ENCODE assay signal across 15 mouse cellular contexts in the genomic region with DNA sequence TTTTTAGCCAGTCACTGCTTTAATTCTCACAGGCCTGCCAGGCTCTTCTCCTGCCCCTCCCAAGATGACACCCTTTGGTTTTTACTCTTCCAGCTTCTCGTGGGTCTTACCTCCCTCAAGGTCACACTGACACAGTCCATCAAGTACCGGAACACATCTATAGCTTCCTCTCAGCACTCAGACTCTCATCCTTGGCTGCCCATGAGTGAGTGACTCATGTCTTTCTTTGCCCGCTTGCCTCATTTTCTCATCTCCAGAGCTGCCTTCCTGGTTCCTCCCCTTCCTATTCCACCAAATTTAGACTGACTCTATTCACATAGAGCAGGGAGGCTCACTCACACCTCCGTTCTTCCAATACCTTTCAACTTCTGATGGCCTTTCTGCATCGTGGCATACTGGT. TPM values are rescaled to one million over a fixed set of nuclear protein-coding genes. Genes with fewer than 3 reads are reported as not detected.
DNase-seq lines count a peak whose midpoint lies in the region; ATAC-seq lines count a peak whose summit lies in the region.
"Had no signal": no experiment of that assay in that cellular context is flagged by ENCODE, and none has a peak within 500 bp of the region (broad histone marks: within the 10 kb centered on the region; RNA-seq: fewer than 3 reads in every experiment).

No protein-coding gene starts in this region.

- no peaks in the 10 kb centered on the region for H3K9me3 ChIP-seq in heart, embryonic 12.5 days (replicated peaks)
- no peaks in the 10 kb centered on the region for H3K9me3 ChIP-seq in kidney, embryonic 16.5 days (ENCODE audit: low read length)
- H3K9me3 ChIP-seq: embryonic facial prominence, embryonic 10.5 days; hindbrain, embryonic 15.5 days; neural tube, embryonic 12.5 days had no signal

- ATAC-seq in heart, embryonic 12.5 days (ENCODE audit: insufficient number of reproducible peaks, low FRiP score), result no peak
- ATAC-seq in kidney, embryonic 16.5 days (ENCODE audit: low FRiP score, low TSS enrichment), result peak; percentile 52; the same call in 1 of the 2 replicates
- 0 out of 2 replicates have a peak, but pooled peaks have one; percentile 9 for ATAC-seq in granulocyte monocyte progenitor cell, adult 5-6 weeks (replicated peaks; ENCODE audit: poor library complexity, severe bottlenecking)
- ATAC-seq: intestine, postnatal 0 days had no signal

- WGBS in heart, embryonic 12.5 days, result 34% methylated on average over 5 of the region's 5 CpGs
- WGBS in kidney, embryonic 16.5 days, result 29% methylated on average over 5 of the region's 5 CpGs

- no peak for DNase-seq in heart, adult 18-20 months
- DNase-seq in kidney, postnatal 10 days, result no peak
- DNase-seq in 416B (ENCODE audit: low read depth), result peak; percentile 75
- DNase-seq in gastrocnemius, adult 8-10 months (ENCODE audit: low spot score in 2 of 2), result no peak
- DNase-seq: adrenal gland, postnatal 14 days; cerebellum, postnatal 14 days; gastrocnemius, postnatal 25 days; thymus, adult 18-20 months had no signal

- H3K27ac ChIP-seq in heart, embryonic 12.5 days (ENCODE audit: poor library complexity, severe bottlenecking), result peak overlapping the region; percentile 68
- no peak overlapping the region for H3K27ac ChIP-seq in kidney, embryonic 16.5 days (ENCODE audit: low read length)
- H3K27ac ChIP-seq: embryonic facial prominence, embryonic 10.5 days; hindbrain, embryonic 15.5 days; neural tube, embryonic 12.5 days had no signal

- no peaks in the 10 kb centered on the region for H3K27me3 ChIP-seq in heart, embryonic 12.5 days (replicated peaks)
- H3K27me3 ChIP-seq in kidney, embryonic 16.5 days (ENCODE audit: insufficient read depth, low read length), result no peaks in the 10 kb centered on the region
- H3K27me3 ChIP-seq: hindbrain, embryonic 15.5 days; neural tube, embryonic 12.5 days had no signal

- H3K4me2 ChIP-seq in heart, embryonic 12.5 days, result peak overlapping the region; percentile 17; the same call in 1 of the 2 replicates
- no peak overlapping the region for H3K4me2 ChIP-seq in kidney, embryonic 16.5 days (replicated peaks; ENCODE audit: low read depth, low read length)
- H3K4me2 ChIP-seq: hindbrain, embryonic 15.5 days; neural tube, embryonic 12.5 days had no signal

- H3K9ac ChIP-seq in heart, embryonic 12.5 days, result no peak overlapping the region
- no peak overlapping the region for H3K9ac ChIP-seq in kidney, embryonic 16.5 days (replicated peaks; ENCODE audit: low read length)
- H3K9ac ChIP-seq: hindbrain, embryonic 15.5 days; neural tube, embryonic 12.5 days had no signal

- peaks cover 58% of the 10 kb centered on the region for H3K4me1 ChIP-seq in heart, embryonic 12.5 days (replicated peaks)
- peaks cover 22% of the 10 kb centered on the region for H3K4me1 ChIP-seq in kidney, embryonic 16.5 days (ENCODE audit: insufficient read depth, low read length)
- H3K4me1 ChIP-seq: neural tube, embryonic 12.5 days had no signal

- H3K4me3 ChIP-seq in heart, embryonic 12.5 days, result no peak overlapping the region
- no peak overlapping the region for H3K4me3 ChIP-seq in kidney, embryonic 16.5 days (ENCODE audit: low read length)
- H3K4me3 ChIP-seq: embryonic facial prominence, embryonic 10.5 days; hindbrain, embryonic 15.5 days; neural tube, embryonic 12.5 days had no signal

- no peaks in the 10 kb centered on the region for H3K36me3 ChIP-seq in heart, embryonic 12.5 days
- no peaks in the 10 kb centered on the region for H3K36me3 ChIP-seq in kidney, embryonic 16.5 days (ENCODE audit: insufficient read depth, low read length)
- H3K36me3 ChIP-seq: embryonic facial prominence, embryonic 10.5 days; hindbrain, embryonic 15.5 days; neural tube, embryonic 12.5 days had no signal

RNA-seq across cellular contexts. Expression of a gene that starts 42.3 kb away (rescaled TPM):
- 30.6 and 34.5 TPM in 2 replicates for polyA plus RNA-seq in heart, embryonic 12.5 days (2016; fragmentation: Nextera tagmentation; extraction: Ambion mirVana)
- 100 to 1,000 TPM; 129 to 159 TPM for total RNA-seq in heart, adult 18-20 months (2021)
- polyA plus RNA-seq in kidney, embryonic 16.5 days (2015; fragmentation: Nextera tagmentation; extraction: Ambion mirVana), result 23.5 and 27.6 TPM in 2 replicates
- 16.5 and 17.5 TPM in 2 replicates for total RNA-seq in granulocyte monocyte progenitor cell, adult 5-6 weeks (2014; fragmentation: Nextera tagmentation)
- total RNA-seq in granulocyte monocyte progenitor cell, adult 5-6 weeks (2017), result 19.4 and 19.8 TPM in 2 replicates
- total RNA-seq in gastrocnemius, adult 8-10 months (2022), result 10 to 100 TPM; 13.4 to 30.6 (median 19.3) TPM

RNA-seq across cellular contexts. Expression of a gene that starts 42.4 kb away (rescaled TPM):
- polyA plus RNA-seq in heart, embryonic 12.5 days (2016; fragmentation: Nextera tagmentation; extraction: Ambion mirVana), result 0.54 and 0.73 TPM in 2 replicates
- total RNA-seq in heart, adult 18-20 months (2021), result 1 to 10 TPM in 1 of 2 experiments, under 1 TPM in 1; 0.69 to 1.0 TPM
- polyA plus RNA-seq in kidney, embryonic 16.5 days (2015; fragmentation: Nextera tagmentation; extraction: Ambion mirVana), result 1.4 and 1.6 TPM in 2 replicates
- total RNA-seq in granulocyte monocyte progenitor cell, adult 5-6 weeks (2014; fragmentation: Nextera tagmentation), result not detected in 2 replicates
- not detected in 2 replicates for total RNA-seq in granulocyte monocyte progenitor cell, adult 5-6 weeks (2017)
- not detected for total RNA-seq in gastrocnemius, adult 8-10 months (2022)
- total RNA-seq: gastrocnemius, postnatal 25 days had no signal

Comparison
In these comparisons a context has a peak if more than half of its experiments do, and no peak if none do; other contexts are left out.
1. RNA of a gene that starts 42.3 kb away (total RNA-seq): 129 to 159 TPM in heart, adult 18-20 months; 13.4 to 30.6 TPM in gastrocnemius, adult 8-10 months and 16.5 to 19.8 TPM in granulocyte monocyte progenitor cell, adult 5-6 weeks; every median in the first group is over 4 times any median in the second.